Mouse (Mus musculus) embryonic stem cell, embryonic (primary cell): Measurements from ENCODE around the gene Tspan1.

Experiments
- CTCF ChIA-PET, 4 experiments: fragments of 300-600 bp in 2 of 4; fragments of 350-600 bp in 2 of 4; sonication (Branson Sonifier 250); formaldehyde crosslinking; loops; one replicate each; lab custom pipeline; 2022; ENCODE audit warnings: inconsistent platforms in 2 of 4; lab: Charles Lee
- POLR2A ChIA-PET, 4 experiments: fragments of 300-600 bp in 2 of 4; fragments of 350-600 bp in 2 of 4; sonication (Branson Sonifier 250); formaldehyde crosslinking; loops; one replicate each; lab custom pipeline; 2022; ENCODE audit warnings: antibody characterized with exemption in 4 of 4, inconsistent platforms in 1 of 4; lab: Charles Lee

Gene Tspan1

GRCm38 (mm10) chr4:116151238-116151637, 16.2 kb downstream of the Tspan1 start, which contains the start of gene Lurap1:
Lurap1 (minus strand) TSS chr4:116151338.
- ChIA-PET POLR2A (interaction anchor here (0.6 to 4.7 kb wide), 19 partner anchors 7 to 406 kb away, joined by 3 to 36 read pairs (median 4); partner anchors contain the start of genes Nsun4 (in 2 of the 4), Pomgnt1 (in 2 of the 4), Rad54l (in 2 of the 4) and 1700042G07Rik (in 1 of the 4)), CTCF (interaction anchor here in 1 of 4 experiments (1.2 kb wide), 1 partner anchor 16 kb away, joined by 3 read pairs; no protein-coding TSS in a partner anchor)

GRCm38 (mm10) chr4:116150862-116151221, 16.6 kb downstream of the Tspan1 start:
- CTCF ChIA-PET, result interaction anchor here in 2 of 4 experiments (1.2 to 2.1 kb wide), 2 partner anchors 15 to 16 kb away, joined by 3 to 6 read pairs; no protein-coding TSS in a partner anchor
- POLR2A ChIA-PET, result interaction anchor here in 3 of 4 experiments (0.5 to 4.7 kb wide), 21 partner anchors 11 to 574 kb away, joined by 3 to 36 read pairs (median 3); partner anchors contain the start of genes Nsun4 (in 2 of the 3), Pomgnt1 (in 2 of the 3), Rad54l (in 2 of the 3) and 1700042G07Rik (in 1 of the 3)

- CTCF ChIA-PET, result interaction anchor here in 2 of 4 experiments (0.7 to 2.1 kb wide), 5 partner anchors 14 to 48 kb away, joined by 3 to 6 read pairs (median 3); partner anchors contain the start of genes Pomgnt1 (in 1 of the 2) and Rad54l (in 1 of the 2)
- POLR2A ChIA-PET, result interaction anchor here in 3 of 4 experiments (0.5 to 4.7 kb wide), 23 partner anchors 10 to 575 kb away, joined by 3 to 36 read pairs (median 3); partner anchors contain the start of genes Nsun4 (in 2 of the 3), Pomgnt1 (in 2 of the 3), Rad54l (in 2 of the 3) and 1700042G07Rik (in 1 of the 3)
These were observed 17.1 kb downstream of the Tspan1 start for GRCm38 (mm10) chr4:116150156-116150861.

DNA sequence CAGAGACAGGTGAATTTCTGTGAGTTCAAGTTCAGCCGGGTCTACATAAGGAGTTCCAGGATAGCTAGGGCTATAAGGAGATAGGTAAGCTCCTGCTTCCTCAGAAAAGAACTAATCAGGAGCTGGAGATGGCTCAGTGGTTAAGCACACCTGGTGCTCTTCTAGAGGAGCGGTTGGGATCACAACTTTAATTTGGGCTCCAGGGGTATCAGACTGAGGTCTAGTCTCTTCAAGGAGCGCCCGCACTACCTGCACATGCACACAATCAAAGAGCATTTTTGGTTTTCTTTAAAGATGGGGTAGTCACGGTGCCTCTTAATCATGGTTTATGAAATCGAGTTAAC, 17.6 kb downstream of the Tspan1 start:
- CTCF ChIA-PET, result interaction anchor here in 2 of 4 experiments (0.7 to 2.1 kb wide), 4 partner anchors 15 to 47 kb away, joined by 3 to 6 read pairs (median 4); partner anchors contain the start of genes Pomgnt1 (in 1 of the 2) and Rad54l (in 1 of the 2)
- POLR2A ChIA-PET, result interaction anchor here in 3 of 4 experiments (0.6 to 4.7 kb wide), 19 partner anchors 9 to 575 kb away, joined by 3 to 36 read pairs (median 4); partner anchors contain the start of genes Nsun4 (in 2 of the 3), Pomgnt1 (in 2 of the 3), Rad54l (in 2 of the 3) and Gpbp1l1 (in 1 of the 3)

DNA sequence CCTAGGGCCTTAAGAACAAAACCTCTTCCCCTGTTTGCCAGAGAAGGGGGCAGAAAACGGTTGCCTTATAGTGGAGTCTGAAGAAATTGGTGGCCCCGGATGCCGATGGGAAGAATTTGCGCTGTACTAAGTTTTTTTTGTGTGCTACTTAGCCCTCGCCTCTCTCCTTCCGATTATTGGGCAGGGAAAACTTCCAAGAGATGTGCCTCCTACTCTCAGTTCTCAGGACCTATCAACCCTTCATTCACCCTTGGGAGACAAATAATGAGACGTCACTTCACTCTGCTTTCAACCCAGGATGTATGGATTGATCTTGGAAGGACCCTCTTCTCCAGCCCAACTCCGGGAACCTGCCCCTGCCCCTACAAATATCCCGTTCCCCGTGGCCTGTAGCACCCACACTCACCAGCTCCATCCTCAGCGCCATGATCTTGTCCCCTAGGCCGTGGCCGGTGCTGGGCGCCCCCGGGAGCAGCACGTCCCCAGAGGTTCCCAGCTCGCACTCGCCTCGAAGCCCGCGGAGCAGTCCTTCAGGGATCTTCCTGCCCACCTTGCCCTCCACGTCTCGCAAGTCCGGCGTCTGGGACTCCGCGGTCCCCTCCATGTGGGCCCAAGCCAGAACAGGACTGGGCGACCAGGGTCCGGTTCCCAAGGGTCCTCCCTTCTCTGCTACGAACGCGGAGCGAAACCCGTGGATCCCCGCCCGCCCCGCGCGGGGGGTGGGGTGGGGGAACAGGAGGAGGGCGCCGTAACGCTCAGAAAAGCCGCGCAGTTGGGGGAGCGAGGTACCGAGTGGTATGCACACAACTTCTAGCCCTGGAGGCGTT, 23.3 kb downstream of the Tspan1 start:
- ChIA-PET POLR2A (interaction anchor here in 3 of 4 experiments (0.6 to 2.8 kb wide), 31 partner anchors 7 to 706 kb away, joined by 3 to 14 read pairs (median 4); partner anchors contain the start of genes Pik3r3 (in 3 of the 3), Pomgnt1 (in 3 of the 3), Rad54l (in 3 of the 3) and Lrrc41 (in 2 of the 3)), CTCF (interaction anchor here in 2 of 4 experiments (0.6 to 1.0 kb wide), 2 partner anchors 48 to 278 kb away, joined by 3 to 5 read pairs; no protein-coding TSS in a partner anchor)

- ChIA-PET POLR2A (interaction anchor here in 3 of 4 experiments (0.6 to 2.7 kb wide), 24 partner anchors 8 to 463 kb away, joined by 3 to 14 read pairs (median 4); partner anchors contain the start of genes Pomgnt1 (in 3 of the 3), Rad54l (in 3 of the 3), Lrrc41 (in 2 of the 3) and Pik3r3 (in 2 of the 3)), CTCF (interaction anchor here in 2 of 4 experiments (0.6 to 1.0 kb wide), 2 partner anchors 49 to 279 kb away, joined by 3 to 5 read pairs; no protein-coding TSS in a partner anchor)
These were observed 24.0 kb downstream of the Tspan1 start for GRCm38 (mm10) chr4:116143317-116143811.

- ChIA-PET POLR2A (interaction anchor here in 3 of 4 experiments (0.6 to 2.7 kb wide), 4 partner anchors 12 to 534 kb away, joined by 3 to 10 read pairs (median 3); partner anchors contain the start of genes Gpbp1l1 (in 1 of the 3), Lrrc41 (in 1 of the 3) and Uqcrh (in 1 of the 3)), CTCF (no interaction called here)
These were observed 25.1 kb downstream of the Tspan1 start for GRCm38 (mm10) chr4:116142269-116142668.

DNA sequence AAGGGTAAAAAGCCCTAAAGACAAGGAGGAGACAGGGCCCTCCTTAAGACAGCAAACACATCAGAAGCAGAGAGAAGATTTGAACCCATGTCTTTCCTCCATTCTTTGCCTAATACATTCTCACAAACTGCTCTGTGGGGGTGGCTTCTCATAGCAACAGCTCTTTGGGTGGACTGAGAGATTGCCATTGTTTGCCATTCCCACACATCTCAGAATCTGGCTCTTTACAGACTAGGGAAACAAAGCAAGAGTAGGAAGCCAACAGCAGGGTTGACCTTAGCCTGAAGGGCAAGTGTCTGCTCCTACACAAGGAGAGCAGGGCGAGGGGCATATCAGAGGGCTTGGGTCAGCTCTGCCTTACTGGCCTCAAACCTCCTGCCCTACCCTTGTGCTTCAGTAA, 25.7 kb downstream of the Tspan1 start:
- ChIA-PET POLR2A (interaction anchor here in 2 of 4 experiments (0.9 to 2.5 kb wide), 6 partner anchors 11 to 416 kb away, joined by 3 to 15 read pairs (median 3); partner anchors contain the start of genes Gpbp1l1 (in 1 of the 2), Nsun4 (in 1 of the 2), Pomgnt1 (in 1 of the 2) and Rad54l (in 1 of the 2)), CTCF (no interaction called here)

DNA sequence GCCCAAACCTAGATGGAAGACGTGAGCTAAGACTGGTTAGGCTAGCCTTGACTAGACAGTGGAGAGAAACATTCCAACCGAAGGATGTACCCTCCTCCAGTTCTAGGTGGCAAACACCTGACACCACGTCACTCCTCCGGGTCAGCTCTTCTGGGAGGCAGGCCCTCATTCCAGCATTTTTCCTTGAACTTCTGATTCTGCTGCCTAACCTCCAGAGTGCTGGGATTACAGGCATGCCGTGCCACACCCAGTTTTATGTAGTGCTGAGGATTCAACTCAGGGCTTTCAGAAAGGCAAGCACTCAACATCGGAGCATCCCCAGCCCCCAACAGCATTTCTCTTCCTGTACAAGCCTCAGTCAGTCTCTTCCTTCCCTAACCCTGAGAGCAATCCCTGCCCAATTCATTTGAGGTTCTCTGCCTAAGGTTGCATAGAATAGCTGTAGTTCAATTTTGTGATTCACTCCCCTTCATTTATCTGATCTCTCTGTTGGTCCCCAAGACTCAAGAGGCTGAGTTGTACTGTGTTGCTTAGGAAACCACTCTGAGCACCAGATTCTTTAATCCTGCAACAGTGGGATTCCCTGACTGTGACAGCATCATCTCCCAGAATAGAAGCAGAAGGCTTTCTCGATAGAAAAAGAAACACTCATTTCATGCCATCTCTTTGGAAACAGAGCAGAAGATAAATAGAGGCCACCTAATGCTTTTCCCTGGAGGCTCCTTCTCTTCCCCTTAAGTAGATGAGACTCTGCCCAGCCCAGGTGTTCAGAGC, 26.4 kb downstream of the Tspan1 start:
- ChIA-PET CTCF (interaction anchor here in 1 of 4 experiments (0.6 kb wide), 1 partner anchor 17 kb away, joined by 3 read pairs; no protein-coding TSS in a partner anchor), POLR2A (interaction anchor here in 2 of 4 experiments (0.5 to 2.6 kb wide), 16 partner anchors 10 to 544 kb away, joined by 3 to 15 read pairs (median 4); partner anchors contain the start of genes Nsun4 (in 2 of the 2), Pomgnt1 (in 2 of the 2), Rad54l (in 2 of the 2) and Gpbp1l1 (in 1 of the 2))

DNA sequence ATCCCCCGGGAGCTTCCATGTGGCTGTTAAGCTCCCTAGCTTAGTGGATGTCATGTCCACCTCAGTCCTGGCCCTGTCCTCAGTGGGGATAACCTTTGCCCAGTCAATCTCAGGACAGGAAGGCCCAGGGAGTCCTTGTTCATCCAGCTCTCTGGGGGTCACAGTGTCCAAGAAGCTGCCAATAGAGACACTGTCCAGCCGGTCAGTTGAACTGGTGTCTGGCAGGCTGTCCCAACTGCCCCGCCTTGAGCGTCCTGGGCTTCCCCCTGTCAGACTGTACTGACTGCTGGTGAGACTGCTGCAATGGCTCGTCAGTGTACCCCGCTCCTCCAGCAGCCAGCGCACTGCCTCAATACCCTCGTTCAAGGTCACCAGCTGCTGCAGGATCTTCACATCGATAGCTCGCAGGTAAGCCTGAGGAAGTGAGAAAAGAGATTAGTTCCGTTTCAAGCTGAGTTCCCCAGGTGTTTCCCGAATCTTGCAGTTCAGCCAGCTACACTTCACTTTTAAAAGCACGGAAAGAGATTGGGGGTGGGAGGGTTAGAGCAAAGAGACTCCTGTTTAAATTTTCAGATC, 29.9 kb downstream of the Tspan1 start:
- ChIA-PET POLR2A (interaction anchor here (0.5 to 2.3 kb wide), 20 partner anchors 8 to 275 kb away, joined by 3 to 13 read pairs (median 4); partner anchors contain the start of genes Pomgnt1 (in 3 of the 4), Rad54l (in 3 of the 4), Tspan1 (in 2 of the 4) and Lurap1 (in 1 of the 4)), CTCF (interaction anchor here in 3 of 4 experiments (0.5 to 1.4 kb wide), 5 partner anchors 14 to 488 kb away, joined by 3 to 5 read pairs (median 3); partner anchors contain the start of genes Pomgnt1 (in 1 of the 3) and Rad54l (in 1 of the 3))

GRCm38 (mm10) chr4:116134990-116135389, 32.4 kb downstream of the Tspan1 start:
- POLR2A ChIA-PET, result interaction anchor here (0.7 to 3.4 kb wide), 17 partner anchors 9 to 106 kb away, joined by 3 to 20 read pairs (median 4); partner anchors contain the start of genes Pomgnt1 (in 4 of the 4), Rad54l (in 3 of the 4) and Pik3r3 (in 2 of the 4)

DNA sequence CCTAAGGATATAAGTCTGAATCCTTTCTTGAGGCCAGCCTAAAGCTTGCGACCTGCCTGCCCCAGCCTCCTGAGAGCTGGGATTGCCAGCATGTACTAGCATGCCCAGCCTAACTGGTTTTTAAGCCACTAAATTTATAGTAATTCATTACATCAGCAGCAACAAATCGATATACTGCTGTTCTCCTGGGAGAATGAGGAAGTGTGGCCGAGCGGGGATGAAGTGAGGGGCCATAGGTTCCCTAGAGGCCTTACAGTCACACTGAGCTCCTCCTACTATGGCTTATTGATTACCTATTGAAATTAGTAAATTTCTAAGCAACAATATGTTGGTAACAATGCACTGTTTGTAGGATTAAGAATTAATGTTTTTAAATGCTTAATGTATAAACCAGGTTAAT, 34.3 kb downstream of the Tspan1 start:
- ChIA-PET CTCF (no interaction called here), POLR2A (interaction anchor here in 3 of 4 experiments (0.6 to 3.4 kb wide), 7 partner anchors 10 to 537 kb away, joined by 3 to 20 read pairs (median 3); partner anchors contain the start of genes Lrrc41 (in 1 of the 3), Pik3r3 (in 1 of the 3), Pomgnt1 (in 1 of the 3) and Rad54l (in 1 of the 3))

More at GRCm38 (mm10) chr4:116134990-116135389, 32.4 kb downstream of the Tspan1 start:
- CTCF ChIA-PET, result interaction anchor here (0.5 to 1.8 kb wide), 22 partner anchors 8 to 313 kb away, joined by 3 to 10 read pairs (median 4); partner anchors contain the start of genes Pomgnt1 (in 2 of the 4), Rad54l (in 2 of the 4), 1700042G07Rik (in 1 of the 4) and Gm49337 (in 1 of the 4)

DNA sequence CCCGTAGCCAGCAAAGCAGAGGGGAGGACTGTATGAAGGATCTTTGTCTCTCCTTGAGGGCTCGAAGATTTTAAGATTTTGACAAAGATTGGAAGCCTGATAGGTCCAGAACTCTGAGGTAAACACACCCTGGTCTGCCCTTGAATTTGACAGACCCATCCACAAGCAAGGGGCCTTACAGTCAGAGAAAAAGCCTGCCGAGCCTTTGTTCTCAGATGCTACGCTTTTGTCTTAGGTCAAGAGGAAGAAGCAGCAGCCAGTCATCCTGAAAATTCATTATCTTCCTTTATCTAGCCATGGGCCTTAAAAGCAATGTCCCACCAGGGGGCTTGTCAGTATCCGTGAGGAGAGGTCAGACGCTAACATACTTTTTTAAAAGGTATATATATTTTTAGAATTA, 39.4 kb downstream of the Tspan1 start:
- POLR2A ChIA-PET, result no interaction called here
- CTCF ChIA-PET, result no interaction called here

- CTCF ChIA-PET, result no interaction called here
- POLR2A ChIA-PET, result interaction anchor here in 3 of 4 experiments (0.7 to 1.8 kb wide), 7 partner anchors 9 to 431 kb away, joined by 3 to 8 read pairs (median 3); partner anchors contain the start of genes Gpbp1l1 (in 1 of the 3) and Pik3r3 (in 1 of the 3)
These were observed 41.5 kb downstream of the Tspan1 start for GRCm38 (mm10) chr4:116125803-116126386.
